Comparison of ENCODE assay signal across 7 mouse cellular contexts in genomic region chr11:98789824-98790223, GRCm38 (mm10). TPM values are rescaled to one million over a fixed set of nuclear protein-coding genes. Genes with fewer than 3 reads are reported as not detected.
DNase-seq lines count a peak whose midpoint lies in the region; ATAC-seq lines count a peak whose summit lies in the region.

No protein-coding gene starts in this region.

- H3K9ac ChIP-seq in forebrain, embryonic 15.5 days (replicated peaks), result no peak overlapping the region; the same call in 1 of the 2 replicates
- peak overlapping the region; percentile 70 for H3K9ac ChIP-seq in liver, embryonic 13.5 days

- H3K27ac ChIP-seq in forebrain, embryonic 15.5 days (replicated peaks), result no peak overlapping the region
- H3K27ac ChIP-seq in liver, embryonic 13.5 days, result peak overlapping the region; percentile 80; the same call in 1 of the 2 replicates

- 38% methylated on average over 5 of the region's 5 CpGs for WGBS in forebrain, embryonic 15.5 days
- 21% methylated on average over 5 of the region's 5 CpGs for WGBS in liver, embryonic 13.5 days (ENCODE audit: insufficient replicate concordance)

- H3K27me3 ChIP-seq in megakaryocyte, embryonic 14.5 days (replicated peaks), result no peaks in the 10 kb centered on the region
- no peaks in the 10 kb centered on the region for H3K27me3 ChIP-seq in forebrain, embryonic 15.5 days
- 0 out of 2 replicates have a peak, but pooled peaks cover 3% of the 10 kb centered on the region for H3K27me3 ChIP-seq in liver, embryonic 13.5 days

- no peaks in the 10 kb centered on the region for H3K9me3 ChIP-seq in megakaryocyte, embryonic 14.5 days
- H3K9me3 ChIP-seq in forebrain, embryonic 15.5 days, result no peaks in the 10 kb centered on the region
- no peaks in the 10 kb centered on the region for H3K9me3 ChIP-seq in liver, embryonic 13.5 days (replicated peaks)

- H3K4me3 ChIP-seq in megakaryocyte, embryonic 14.5 days (replicated peaks), result peak overlapping the region; percentile 96
- H3K4me3 ChIP-seq in forebrain, embryonic 15.5 days, result peak overlapping the region; percentile 49
- peak overlapping the region; percentile 58 for H3K4me3 ChIP-seq in liver, embryonic 13.5 days (replicated peaks)

- peaks cover 85% of the 10 kb centered on the region for H3K4me1 ChIP-seq in megakaryocyte, embryonic 14.5 days
- peaks cover 57% of the 10 kb centered on the region for H3K4me1 ChIP-seq in forebrain, embryonic 15.5 days
- H3K4me1 ChIP-seq in liver, embryonic 13.5 days (replicated peaks), result peaks cover 93% of the 10 kb centered on the region

- no peak for DNase-seq in liver, embryonic 13.5 days
- no peak for DNase-seq in thymus, postnatal 0 days (ENCODE audit: low spot score)
- DNase-seq in urinary bladder, adult 18-20 months (ENCODE audit: low spot score in 2 of 2), result no peak

- H3K4me2 ChIP-seq in forebrain, embryonic 15.5 days (replicated peaks), result peak overlapping the region; percentile 94
- peak overlapping the region; percentile 81 for H3K4me2 ChIP-seq in liver, embryonic 13.5 days

- H3K36me3 ChIP-seq in megakaryocyte, embryonic 14.5 days (replicated peaks; ENCODE audit: low read length), result peaks cover 3% of the 10 kb centered on the region
- no peaks in the 10 kb centered on the region for H3K36me3 ChIP-seq in forebrain, embryonic 15.5 days
- no peaks in the 10 kb centered on the region for H3K36me3 ChIP-seq in liver, embryonic 13.5 days

- ATAC-seq in megakaryocyte, adult 5-6 weeks (ENCODE audit: poor library complexity, severe bottlenecking), result no peak
- ATAC-seq in forebrain, embryonic 15.5 days (replicated peaks), result no peak
- ATAC-seq in liver, embryonic 13.5 days (ENCODE audit: low read depth), result no peak
- no peak for ATAC-seq in erythroid progenitor cell, adult 5-6 weeks (replicated peaks; ENCODE audit: low FRiP score, poor library complexity, severe bottlenecking)

RNA-seq across cellular contexts. Expression of gene Msl1, which starts 5.5 kb away (rescaled TPM):
- polyA plus RNA-seq in megakaryocyte, embryonic 14.5 days (2012; ENCODE audit: insufficient read depth, low replicate concordance), result 30.0 and 46.8 TPM in 2 replicates
- 73.7 and 74.9 TPM in 2 replicates for total RNA-seq in megakaryocyte, adult 5-6 weeks (2015)
- total RNA-seq in megakaryocyte, adult 5-6 weeks (2017), result 111 and 119 TPM in 2 replicates
- polyA plus RNA-seq in forebrain, embryonic 15.5 days (2015; fragmentation: Nextera tagmentation; extraction: Ambion mirVana), result 30.2 and 31.7 TPM in 2 replicates
- 6.8 and 6.9 TPM in 2 replicates for polyA plus RNA-seq in liver, embryonic 13.5 days (2015; fragmentation: Nextera tagmentation; extraction: Ambion mirVana)
- polyA plus RNA-seq in thymus, postnatal 0 days (2015; fragmentation: Nextera tagmentation; extraction: Ambion mirVana), result 14.4 and 20.4 TPM in 2 replicates
- total RNA-seq in erythroid progenitor cell, adult 5-6 weeks (2015; ENCODE audit: low replicate concordance), result 43.6 and 44.7 TPM in 2 replicates
- total RNA-seq in erythroid progenitor cell, adult 5-6 weeks (2017; ENCODE audit: low replicate concordance), result 29.5 and 35.5 TPM in 2 replicates

RNA-seq across cellular contexts. Expression of gene Nr1d1, which starts 14.7 kb away (rescaled TPM):
- polyA plus RNA-seq in megakaryocyte, embryonic 14.5 days (2012; ENCODE audit: insufficient read depth, low replicate concordance), result 5.6 and 22.1 TPM in 2 replicates
- 0.11 and 0.25 TPM in 2 replicates for total RNA-seq in megakaryocyte, adult 5-6 weeks (2015)
- 0.12 and 0.37 TPM in 2 replicates for total RNA-seq in megakaryocyte, adult 5-6 weeks (2017)
- 3.6 TPM in 2 replicates for polyA plus RNA-seq in forebrain, embryonic 15.5 days (2015; fragmentation: Nextera tagmentation; extraction: Ambion mirVana)
- 0.59 and 1.0 TPM in 2 replicates for polyA plus RNA-seq in liver, embryonic 13.5 days (2015; fragmentation: Nextera tagmentation; extraction: Ambion mirVana)
- polyA plus RNA-seq in thymus, postnatal 0 days (2015; fragmentation: Nextera tagmentation; extraction: Ambion mirVana), result 2.6 and 3.0 TPM in 2 replicates
- not detected in 2 replicates for total RNA-seq in erythroid progenitor cell, adult 5-6 weeks (2015; ENCODE audit: low replicate concordance)
- not detected in 2 replicates for total RNA-seq in erythroid progenitor cell, adult 5-6 weeks (2017; ENCODE audit: low replicate concordance)

RNA-seq across cellular contexts. Expression of gene Casc3, which starts 14.9 kb away (rescaled TPM):
- polyA plus RNA-seq in megakaryocyte, embryonic 14.5 days (2012; ENCODE audit: insufficient read depth, low replicate concordance), result 10.6 and 13.2 TPM in 2 replicates
- total RNA-seq in megakaryocyte, adult 5-6 weeks (2015), result 35.6 and 39.9 TPM in 2 replicates
- total RNA-seq in megakaryocyte, adult 5-6 weeks (2017), result 32.1 and 33.2 TPM in 2 replicates
- 53.5 and 53.9 TPM in 2 replicates for polyA plus RNA-seq in forebrain, embryonic 15.5 days (2015; fragmentation: Nextera tagmentation; extraction: Ambion mirVana)
- 13.3 and 16.1 TPM in 2 replicates for polyA plus RNA-seq in liver, embryonic 13.5 days (2015; fragmentation: Nextera tagmentation; extraction: Ambion mirVana)
- 21.8 and 23.8 TPM in 2 replicates for polyA plus RNA-seq in thymus, postnatal 0 days (2015; fragmentation: Nextera tagmentation; extraction: Ambion mirVana)
- 41.8 and 60.4 TPM in 2 replicates for total RNA-seq in erythroid progenitor cell, adult 5-6 weeks (2015; ENCODE audit: low replicate concordance)
- 59.2 and 92.7 TPM in 2 replicates for total RNA-seq in erythroid progenitor cell, adult 5-6 weeks (2017; ENCODE audit: low replicate concordance)

RNA-seq across cellular contexts. Expression of gene Rapgefl1, which starts 46.8 kb away (rescaled TPM):
- 0.29 TPM in 1 of 2 replicates, not detected in the other for polyA plus RNA-seq in megakaryocyte, embryonic 14.5 days (2012; ENCODE audit: insufficient read depth, low replicate concordance)
- total RNA-seq in megakaryocyte, adult 5-6 weeks (2015), result 0.25 and 0.49 TPM in 2 replicates
- total RNA-seq in megakaryocyte, adult 5-6 weeks (2017), result 0.51 TPM in 1 of 2 replicates, not detected in the other
- polyA plus RNA-seq in forebrain, embryonic 15.5 days (2015; fragmentation: Nextera tagmentation; extraction: Ambion mirVana), result 4.2 and 5.8 TPM in 2 replicates
- 0.20 and 0.23 TPM in 2 replicates for polyA plus RNA-seq in liver, embryonic 13.5 days (2015; fragmentation: Nextera tagmentation; extraction: Ambion mirVana)
- polyA plus RNA-seq in thymus, postnatal 0 days (2015; fragmentation: Nextera tagmentation; extraction: Ambion mirVana), result 0.86 and 1.1 TPM in 2 replicates
- total RNA-seq in erythroid progenitor cell, adult 5-6 weeks (2015; ENCODE audit: low replicate concordance), result 6.7 TPM in 1 of 2 replicates, not detected in the other
- total RNA-seq in erythroid progenitor cell, adult 5-6 weeks (2017; ENCODE audit: low replicate concordance), result 1.5 TPM in 1 of 2 replicates, not detected in the other

RNA-seq across cellular contexts. Expression of gene Thra, which starts 49.4 kb away (rescaled TPM):
- 37.6 and 38.9 TPM in 2 replicates for polyA plus RNA-seq in megakaryocyte, embryonic 14.5 days (2012; ENCODE audit: insufficient read depth, low replicate concordance)
- 10.0 and 11.6 TPM in 2 replicates for total RNA-seq in megakaryocyte, adult 5-6 weeks (2015)
- total RNA-seq in megakaryocyte, adult 5-6 weeks (2017), result 8.0 and 9.0 TPM in 2 replicates
- 164 and 166 TPM in 2 replicates for polyA plus RNA-seq in forebrain, embryonic 15.5 days (2015; fragmentation: Nextera tagmentation; extraction: Ambion mirVana)
- 8.8 and 9.8 TPM in 2 replicates for polyA plus RNA-seq in liver, embryonic 13.5 days (2015; fragmentation: Nextera tagmentation; extraction: Ambion mirVana)
- polyA plus RNA-seq in thymus, postnatal 0 days (2015; fragmentation: Nextera tagmentation; extraction: Ambion mirVana), result 7.3 and 9.1 TPM in 2 replicates
- 8.6 and 13.8 TPM in 2 replicates for total RNA-seq in erythroid progenitor cell, adult 5-6 weeks (2015; ENCODE audit: low replicate concordance)
- total RNA-seq in erythroid progenitor cell, adult 5-6 weeks (2017; ENCODE audit: low replicate concordance), result 3.3 and 8.0 TPM in 2 replicates
